Mouse (Mus musculus) natural killer cell, adult 2 months (primary cell): ENCODE measurements around the gene Rpp40.

ENCODE experiments used
- DNase-seq, 2 experiments: peaks; one replicate each; pipeline ENCODE4 v3.0.0; 2022; ENCODE audit warnings: low spot score in 2 of 2

The Rpp40 gene

DNA sequence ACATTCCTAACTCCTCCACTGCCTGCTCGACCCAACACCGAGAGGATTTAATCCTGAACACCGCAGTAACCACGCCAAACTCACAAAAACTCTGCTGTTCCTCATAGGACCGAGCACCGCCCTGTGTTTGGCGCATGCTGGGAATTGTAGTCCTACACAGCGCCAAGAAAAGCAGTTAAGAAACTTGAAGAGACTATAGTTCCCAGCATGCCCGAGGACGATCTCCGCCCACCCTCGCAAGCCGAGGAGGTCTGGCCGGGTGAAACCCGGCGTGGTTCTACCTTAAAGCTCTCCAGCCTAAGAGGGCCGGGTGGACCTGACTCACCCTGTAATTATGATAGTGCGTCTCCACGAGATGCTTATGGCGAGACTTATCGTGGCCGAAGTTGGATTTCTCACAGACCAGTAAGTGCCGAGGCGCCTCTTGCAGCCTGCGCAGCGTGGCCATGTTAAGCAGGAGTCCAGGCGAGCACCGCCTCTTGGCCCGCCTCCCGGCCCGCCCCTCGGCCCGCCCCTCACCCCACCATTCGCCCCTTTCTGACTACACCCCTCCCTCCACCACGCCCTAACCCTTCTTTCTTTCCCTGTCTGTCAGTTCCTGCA lies at the start of gene Rpp40:
Gene Rpp40, minus strand, starts transcription at position 481 of the 603 bp plus-strand sequence.
- DNase-seq: peak; percentile 80 to 87

DNA sequence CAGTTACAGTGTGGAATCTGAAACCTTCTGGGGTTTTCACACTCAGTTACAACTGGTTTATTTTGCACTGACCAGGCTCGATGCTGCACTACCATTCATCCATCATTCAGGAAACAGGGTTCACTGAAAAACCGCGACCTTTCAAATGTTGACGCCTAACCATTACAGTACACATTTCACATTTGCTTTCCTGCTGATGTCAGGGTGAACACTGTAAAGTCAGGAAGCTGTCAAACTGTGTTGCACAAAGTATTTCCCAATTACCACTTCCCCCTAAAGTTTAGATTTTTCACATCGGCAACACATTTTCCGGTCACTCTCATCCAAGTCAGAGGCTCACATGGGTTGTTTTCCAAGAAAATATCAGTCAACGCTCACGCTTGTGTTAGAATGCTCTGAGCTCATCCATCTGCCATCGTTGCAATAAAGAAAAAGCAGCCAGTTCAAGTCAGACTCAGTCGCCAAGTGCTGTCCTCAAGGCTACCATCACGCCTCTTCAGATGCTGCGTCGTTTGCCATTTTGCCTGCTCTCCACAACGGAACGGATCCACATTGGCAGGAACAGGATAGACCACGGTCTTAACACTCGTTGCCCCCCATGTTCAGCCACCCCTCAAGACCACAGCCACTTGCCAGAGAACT lies 43.8 kb upstream of the Rpp40 start:
- no peak for DNase-seq

DNA sequence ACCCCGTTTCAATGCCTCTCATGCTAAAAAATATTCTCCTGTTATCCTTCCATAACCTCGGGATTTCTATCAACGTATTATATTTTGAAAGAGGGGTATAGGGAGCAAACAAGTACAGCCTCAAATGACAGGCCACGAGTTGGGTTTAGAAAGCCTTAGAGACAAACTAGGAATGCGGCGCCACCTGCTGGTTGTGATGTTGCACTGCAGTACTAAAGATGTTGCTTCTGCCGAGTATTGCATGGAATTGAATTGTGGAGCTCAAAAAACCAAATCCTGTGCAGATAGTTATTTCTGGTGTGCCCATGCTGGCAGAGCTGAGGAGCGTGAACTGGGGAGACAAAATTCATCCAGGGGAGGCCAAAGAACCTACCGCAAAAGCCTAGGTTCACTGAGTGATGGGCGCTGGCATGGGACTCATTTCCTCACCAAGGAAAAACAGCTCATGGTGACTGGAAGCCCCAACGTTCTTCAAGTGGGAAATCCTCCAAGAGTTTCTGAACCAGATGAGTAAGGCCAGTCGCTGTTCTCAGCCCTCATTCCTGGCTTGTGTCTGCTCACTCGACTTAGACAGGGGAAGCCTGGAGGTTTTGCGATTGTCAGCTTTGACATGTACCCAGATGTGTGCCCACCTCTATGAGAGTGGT lies 41.3 kb upstream of the Rpp40 start:
- DNase-seq: peak; percentile 29 to 50

DNA sequence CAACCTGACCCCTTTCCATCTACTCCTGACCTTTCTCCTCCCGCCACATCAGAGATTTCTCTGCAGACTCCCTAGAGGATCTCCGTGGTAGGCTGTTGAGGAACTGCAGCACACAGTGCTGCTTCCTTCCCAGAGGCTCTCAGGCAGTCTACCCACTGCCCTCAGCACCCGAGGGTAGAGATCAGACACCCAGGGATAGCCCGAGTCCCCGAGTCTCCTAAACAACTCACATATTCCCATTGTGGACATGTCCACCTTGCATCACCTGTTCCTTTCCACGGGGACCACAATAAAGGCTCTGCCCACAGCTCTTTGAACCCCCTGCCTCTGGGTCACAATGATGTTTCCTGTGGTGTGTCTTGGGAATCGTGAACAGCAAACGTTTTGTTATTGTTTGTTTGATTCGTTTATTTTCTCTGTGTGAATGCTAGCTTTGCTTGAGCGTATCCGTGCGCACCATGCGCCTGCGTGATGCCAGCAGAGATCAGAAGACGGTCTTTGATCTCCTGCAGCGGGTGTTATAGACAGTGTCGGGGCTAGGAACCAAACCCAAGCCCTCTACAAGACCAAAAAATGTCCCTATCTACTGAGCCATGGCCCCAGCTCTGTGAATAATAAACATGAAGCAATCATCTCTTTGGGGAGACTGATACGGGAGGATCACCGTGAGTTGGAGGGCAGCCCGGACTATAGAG lies 40.6 kb upstream of the Rpp40 start:
- DNase-seq: no peak

DNA sequence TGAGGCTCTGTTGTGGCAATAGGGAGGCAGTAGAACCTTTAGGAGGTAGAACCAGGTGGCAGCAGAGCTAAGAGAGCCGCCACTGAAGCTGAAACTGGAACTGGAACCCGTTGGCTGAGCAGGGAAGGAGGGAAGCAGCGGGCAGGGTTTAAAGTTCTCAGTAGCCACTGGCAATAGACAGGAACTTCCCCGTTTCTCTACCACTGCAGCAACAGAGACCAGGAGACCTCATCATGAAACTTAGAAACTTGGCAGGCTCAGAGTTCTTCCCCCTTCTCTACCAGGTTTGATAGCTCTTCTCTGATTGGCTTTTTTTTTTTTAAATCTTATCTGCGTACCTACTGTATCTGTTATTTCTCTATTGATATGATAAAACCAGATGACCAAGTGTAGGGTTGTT lies 34.8 kb upstream of the Rpp40 start:
- no peak for DNase-seq

DNA sequence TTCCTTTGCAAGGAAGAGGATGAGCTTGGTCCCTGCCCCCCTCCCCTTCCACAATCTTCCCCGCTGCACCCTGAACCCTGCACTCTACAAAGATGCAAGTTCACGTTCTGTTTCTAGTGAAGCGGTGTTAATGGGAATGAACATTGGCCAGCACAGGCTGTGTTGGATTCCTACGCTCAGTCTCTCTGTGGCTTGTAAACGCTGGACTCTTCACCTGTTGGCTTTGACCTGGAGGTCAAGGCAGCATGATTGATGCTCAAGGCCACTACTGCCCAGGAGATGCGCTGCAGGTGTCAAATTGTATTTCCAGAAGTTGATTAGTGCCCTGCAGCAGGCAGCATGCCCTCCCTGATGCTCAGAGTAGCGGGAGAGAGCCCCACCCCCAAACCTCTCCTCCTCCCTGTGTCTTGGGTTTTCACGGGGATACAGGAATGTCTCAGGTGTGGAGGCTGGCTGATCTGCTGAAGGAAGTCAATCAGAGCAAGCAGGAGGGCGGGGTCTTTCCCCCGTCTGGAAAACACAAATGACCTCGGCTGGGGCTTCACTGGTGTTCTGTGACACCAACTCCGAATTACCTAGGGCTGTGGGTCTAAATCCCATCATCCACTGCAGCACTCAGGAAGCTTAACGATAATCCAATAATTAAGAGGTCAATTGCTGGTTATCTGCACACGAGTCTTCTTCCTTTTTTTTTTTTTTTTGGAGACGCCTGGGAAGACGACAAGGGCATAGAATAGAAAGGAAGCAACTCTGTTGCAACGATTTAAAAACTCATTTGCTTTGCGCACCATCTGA lies 33.9 kb upstream of the Rpp40 start:
- DNase-seq: no peak

DNA sequence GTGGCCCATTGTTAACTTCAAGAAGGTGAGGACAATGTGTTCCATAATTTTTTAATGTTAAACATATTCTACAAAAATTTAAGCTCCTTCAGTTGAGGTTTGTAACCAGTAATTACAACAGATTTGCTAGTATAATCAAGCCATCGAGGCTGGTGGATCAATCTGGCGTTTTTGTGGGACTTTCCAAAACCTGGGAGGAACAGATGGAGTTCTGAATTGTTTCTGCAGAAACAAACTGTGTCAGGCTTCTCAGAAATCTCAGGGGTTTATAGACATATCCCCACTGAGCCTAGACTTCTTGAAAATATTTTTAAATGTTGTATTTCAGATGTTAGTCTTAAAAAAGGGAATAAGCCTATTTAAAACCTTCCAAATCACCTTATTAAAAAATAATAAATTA lies 31.8 kb upstream of the Rpp40 start:
- no peak for DNase-seq

DNA sequence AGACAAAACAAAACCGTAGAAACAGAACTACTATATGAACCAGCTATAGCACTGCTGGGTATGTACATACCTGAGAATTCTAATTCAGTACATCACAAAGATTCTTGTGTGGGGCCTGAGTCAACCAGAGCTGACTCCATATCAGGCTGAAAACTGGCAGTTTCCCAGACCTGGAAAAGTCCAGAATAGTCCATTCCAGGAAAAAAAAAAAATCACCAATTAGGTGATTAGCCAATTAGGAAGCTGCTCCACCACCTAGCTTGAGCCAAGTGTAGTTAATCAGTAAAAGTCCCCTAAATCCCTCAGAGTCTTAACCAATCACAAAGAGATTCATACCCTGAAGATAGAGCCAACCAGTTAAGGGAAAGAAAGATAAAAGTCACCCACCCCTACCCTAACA lies 5.3 kb upstream of the Rpp40 start:
- no peak for DNase-seq

DNA sequence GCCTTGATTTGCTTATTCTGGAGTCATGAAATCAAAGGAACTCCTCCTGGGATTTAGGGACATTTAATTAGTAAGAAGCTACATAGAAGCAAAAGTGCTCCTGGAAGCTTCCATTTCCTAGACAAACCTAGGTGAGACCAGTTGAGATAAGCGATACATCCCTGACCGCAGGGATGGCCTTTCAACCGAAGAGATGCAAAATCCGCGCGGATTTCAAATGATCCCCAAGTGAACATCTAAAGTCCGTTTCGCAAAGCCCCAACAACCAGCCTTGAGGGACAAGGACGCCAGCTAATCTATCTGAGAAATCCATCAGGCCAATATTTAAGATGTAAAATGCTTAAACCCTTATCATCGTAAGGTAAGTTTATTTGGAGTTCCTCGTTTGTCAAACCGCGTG lies 781 bp downstream of the Rpp40 start:
- peak in 1 of 2 experiments; percentile 3 for DNase-seq

DNA sequence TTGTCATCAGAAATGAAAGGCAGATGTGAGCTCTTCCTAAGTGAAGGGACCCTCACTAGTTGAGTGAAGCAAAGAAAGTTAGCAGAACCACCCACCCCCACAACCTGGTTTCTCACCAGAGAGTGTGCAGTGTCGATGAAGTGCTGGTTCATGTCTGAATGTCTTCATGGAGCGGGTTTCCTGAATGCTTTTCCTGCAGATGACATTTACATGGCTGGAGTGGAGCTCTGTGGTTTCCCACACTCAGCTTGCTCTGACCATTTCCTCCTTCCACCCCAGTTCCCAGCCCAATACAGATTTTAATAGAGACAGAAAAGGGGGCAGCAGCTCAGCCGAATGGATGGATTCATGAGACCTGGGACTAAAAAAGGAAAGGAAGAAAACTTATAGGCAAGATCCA lies 13.3 kb downstream of the Rpp40 start:
- DNase-seq: no peak

DNA sequence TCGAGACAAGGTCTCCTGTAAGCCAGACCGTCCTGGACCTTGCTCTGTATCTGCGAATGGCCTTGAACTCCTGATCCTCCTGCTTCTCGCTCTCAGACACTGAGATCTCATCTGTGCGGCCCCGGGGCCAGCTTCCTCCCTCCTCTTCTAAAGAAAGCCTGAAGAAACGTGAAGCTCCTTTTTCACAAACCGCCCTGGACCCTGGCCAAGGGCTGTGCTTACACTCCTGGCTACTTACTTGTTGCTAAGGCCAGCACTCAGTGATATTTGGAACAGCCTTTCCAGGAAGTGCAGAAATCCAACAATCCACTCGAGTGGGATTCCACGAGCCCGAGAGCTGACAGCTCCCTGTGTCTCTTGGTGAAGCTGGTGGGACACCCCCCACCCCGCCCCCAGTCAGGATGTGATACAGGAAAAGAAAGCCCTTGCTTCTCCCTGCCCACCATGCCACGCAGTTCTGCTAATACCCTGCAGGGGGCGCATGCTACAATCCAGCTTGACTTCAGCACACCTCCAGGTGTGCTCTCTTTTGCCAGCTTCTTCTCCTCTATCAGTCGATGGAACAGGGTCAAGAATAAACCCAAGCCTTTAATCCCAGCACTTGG lies 19.9 kb downstream of the Rpp40 start:
- DNase-seq: peak; percentile 21 to 40

DNA sequence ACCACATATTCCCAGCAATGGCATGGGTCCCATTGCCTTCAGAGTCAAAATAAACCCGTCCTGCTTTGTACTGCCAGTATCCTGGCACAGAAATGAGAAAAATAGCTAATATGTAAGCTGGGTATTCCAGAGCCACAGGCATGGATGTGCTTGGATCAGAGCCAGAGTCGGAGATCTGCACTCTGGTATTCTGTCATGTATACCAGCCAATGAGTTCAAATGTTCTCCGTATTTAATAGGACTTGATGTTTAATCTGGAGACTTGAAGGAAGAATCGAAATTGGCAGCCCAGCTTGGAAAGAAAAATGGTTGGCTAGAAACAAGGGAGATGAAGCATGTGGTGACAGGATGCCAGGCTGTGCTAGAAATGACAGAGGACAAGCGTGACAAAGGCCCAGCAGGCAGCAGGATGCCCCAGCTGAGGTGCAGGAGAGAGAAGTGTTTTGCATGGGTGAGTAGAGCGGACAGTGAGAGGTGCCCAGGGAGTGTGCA lies 25.6 kb downstream of the Rpp40 start:
- DNase-seq: no peak

DNA sequence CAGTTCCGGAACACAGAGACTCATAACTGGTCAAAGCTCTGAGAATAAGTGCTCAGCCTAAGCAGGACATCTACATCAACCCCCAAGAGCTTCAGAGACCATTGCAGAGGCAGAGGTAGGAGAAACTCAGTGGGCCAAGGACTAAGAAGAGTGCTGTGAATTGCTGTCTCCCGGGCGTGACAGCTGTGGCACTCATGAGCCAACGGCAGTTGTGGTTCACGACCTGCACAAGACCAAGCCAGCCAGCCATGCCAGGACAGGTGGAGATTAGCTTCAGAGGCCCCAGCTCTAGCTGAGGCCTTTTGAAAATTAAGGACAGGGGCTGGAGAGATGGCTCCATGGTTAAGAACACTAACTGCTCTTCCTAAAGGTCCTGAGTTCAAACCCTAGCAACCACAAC lies 26.6 kb downstream of the Rpp40 start:
- DNase-seq: no peak

DNA sequence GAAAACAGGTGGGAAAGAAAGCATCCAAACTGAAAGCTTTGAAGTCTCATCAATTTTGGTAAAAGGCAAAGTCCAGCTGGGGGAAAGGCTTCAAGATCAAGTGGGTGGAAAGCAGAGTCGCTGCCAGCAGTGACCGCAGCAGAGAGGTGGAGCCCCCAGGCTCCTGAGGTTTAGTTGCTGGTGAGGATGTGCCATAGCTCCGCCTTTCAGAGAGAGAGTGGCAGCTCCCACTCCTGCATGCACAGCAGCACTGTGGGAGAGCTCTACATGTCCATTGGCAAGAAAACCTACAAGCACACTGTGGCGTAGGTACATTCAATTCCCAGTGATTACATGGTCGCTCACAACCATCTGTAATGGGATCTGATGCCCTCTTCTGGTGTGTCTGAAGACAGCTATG lies 27.1 kb downstream of the Rpp40 start:
- DNase-seq: no peak

DNA sequence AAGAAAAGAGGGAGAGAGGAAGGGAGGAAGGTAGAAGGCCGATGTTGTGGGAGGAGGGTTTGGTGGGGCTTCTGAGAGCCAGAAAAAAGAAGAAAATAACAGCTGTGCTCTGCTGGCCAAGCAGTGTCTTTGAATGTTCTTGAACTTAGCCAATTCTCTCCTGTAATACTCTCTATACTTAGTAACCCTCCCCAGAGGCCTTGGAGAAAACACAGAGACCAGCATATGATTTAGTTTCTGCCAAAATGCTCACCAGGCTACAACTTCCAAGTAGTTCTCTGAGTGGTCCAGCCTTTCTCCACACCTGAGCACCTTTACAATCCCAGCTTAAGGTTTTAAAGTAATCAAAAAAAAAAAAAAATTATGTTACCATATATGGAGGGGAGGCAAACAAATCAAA lies 27.9 kb downstream of the Rpp40 start:
- DNase-seq: no peak

DNA sequence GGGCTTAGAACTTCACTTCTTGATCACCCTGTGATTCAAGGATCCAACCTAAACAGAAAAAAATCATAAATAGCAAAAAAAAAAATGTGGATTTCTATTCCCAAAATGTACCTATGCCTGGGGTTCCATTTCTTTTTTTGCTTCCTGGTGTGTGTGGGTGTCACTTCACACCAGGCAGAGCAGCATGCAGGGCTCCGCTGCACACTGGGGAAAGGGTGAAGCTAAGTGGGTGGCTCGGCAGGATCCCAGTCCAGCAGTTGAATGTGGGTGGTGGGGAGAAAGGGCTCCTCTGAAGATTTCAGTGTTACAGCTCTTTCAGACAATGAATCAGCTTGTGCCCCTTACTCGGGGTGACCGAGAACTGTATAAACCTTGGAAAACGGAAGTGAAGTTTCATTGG lies 30.8 kb downstream of the Rpp40 start:
- DNase-seq: no peak

DNA sequence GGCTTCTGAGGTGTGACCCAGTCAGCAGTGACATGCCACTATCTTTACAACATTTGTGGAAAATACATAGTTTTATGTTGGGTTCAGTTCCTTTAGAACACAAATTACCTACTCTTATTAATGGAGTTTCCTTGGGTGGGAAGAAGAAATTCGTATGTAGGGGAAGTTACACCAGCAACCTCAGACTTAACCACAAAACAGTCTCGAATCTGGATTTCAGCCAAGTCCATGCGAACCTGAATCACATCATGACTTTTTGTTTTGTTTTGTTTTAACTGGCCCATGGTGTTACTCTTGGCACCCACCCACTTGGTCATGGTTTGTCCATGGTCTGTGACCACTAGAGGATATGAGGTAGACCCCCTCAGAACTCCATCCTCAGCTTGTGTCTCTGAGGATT lies 35.1 kb downstream of the Rpp40 start:
- DNase-seq: peak; percentile 26 to 53

DNA sequence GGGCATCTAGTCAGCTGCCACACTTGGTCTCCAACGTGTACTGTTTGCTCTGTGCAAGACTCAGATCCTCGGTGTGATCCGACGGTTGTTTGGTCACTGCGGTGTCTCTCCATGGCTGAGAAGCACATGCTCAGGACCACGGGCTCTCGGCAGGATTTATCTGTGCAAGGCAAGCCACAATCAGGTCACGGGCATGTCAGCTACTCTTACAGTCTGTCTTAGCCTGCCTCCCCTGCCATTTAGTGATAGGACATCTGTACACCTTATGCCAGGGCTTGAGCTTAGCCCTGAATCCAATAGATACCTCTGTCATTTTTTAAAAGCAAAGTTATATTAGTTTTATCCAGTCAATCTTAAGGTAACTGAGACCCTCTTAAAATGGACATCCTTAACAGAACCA lies 35.5 kb downstream of the Rpp40 start:
- no peak for DNase-seq

DNA sequence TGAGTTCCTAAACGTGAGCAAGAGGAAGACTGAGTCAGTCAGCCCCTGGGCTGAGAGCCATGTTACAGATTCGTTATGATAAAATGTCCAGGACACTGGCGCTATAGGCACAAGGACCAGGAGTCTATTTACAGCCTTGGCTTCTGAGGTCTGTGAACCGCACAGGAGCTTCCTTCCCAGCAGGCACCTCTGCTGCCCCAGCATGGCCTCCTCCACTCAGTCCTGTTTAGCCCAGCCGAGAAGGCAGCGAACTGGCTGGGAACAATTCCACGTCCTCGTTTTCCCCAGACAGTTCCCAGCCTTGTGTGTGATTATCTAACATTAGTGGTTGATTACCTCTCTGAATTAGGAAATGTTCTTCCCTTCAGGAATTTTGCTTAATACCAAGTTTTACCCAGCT lies 45.2 kb downstream of the Rpp40 start:
- DNase-seq: no peak

DNA sequence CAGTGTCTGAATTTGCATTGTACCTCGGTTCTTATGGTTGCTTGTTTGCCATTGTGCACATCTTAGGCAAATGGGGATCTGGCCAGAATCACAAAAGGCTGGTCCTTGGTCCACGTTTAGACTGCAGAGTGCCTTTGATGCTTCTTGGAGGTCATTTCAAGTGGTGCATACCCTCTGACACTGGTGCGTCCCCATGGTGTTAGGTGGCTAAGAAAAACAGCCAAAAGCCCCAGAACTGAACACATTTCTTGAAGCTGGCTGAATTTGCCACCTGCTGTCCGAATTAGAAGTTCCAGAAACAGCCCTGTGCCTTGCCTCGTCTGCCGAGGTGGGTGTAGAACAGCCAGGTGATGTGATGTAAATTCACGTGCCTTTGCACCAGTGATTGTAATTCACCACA lies 48.7 kb downstream of the Rpp40 start:
- no peak for DNase-seq

DNA sequence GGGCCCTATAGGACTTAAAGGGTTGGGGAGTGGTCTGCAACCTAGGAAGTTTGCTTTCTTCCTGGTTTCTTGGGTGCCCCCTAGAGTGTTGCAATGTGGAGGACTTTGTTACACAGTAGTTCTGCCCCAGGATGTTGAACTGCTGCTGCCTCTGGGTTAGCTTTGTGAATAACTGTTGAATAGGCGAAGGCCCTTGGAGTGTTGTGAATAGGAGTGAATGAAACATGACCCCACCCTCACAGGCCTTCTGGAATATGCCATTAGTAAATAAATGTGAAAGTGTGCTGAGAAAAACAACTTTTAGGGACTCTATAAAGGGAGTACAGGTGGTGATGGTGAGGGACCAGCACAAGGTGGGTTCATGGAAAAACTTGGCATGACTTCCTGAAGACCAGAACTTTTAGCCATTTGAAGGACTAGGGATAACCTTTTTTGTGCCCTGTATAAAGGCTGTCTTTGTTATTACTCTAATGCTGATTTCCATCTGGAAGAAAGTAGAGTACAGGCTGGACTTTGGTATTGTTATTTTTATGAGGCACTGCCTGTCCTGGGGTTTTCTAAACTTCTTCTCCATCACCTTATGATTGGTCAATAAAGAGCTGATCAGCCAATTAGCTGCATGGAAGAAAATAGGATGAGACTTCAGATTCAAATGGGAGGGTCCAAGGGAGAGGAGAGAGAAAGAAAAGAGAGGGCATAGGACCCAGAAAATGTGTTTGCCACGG lies 53.1 kb downstream of the Rpp40 start:
- DNase-seq: no peak
